Mouse (Mus musculus) neural tube, embryonic 11.5 days (tissue): Measurements from ENCODE around the gene Itga5. TPM values are rescaled to one million over a fixed set of nuclear protein-coding genes. Genes with fewer than 3 reads are reported as not detected.

Source experiments
- ATAC-seq: fragments of 200-750 bp; cut with Nextera tagmentation; 2 replicates; pipeline ENCODE4 v1.8.0; 2017; ENCODE audit warnings: moderate number of reproducible peaks, mild to moderate bottlenecking, moderate TSS enrichment, moderate library complexity; ENCODE audit not compliant: insufficient read depth, low FRiP score, low TSS enrichment
- DNase-seq: peaks from one replicate; pipeline ENCODE4 v3.0.0-alpha.2; 2015; ENCODE audit warnings: low spot score
- H3K27ac ChIP-seq: fragments of 300-500 bp; sonication (generic); 2 replicates; pipeline ENCODE4 v1.5.1; 2014; ENCODE audit warnings: low read depth, mild to moderate bottlenecking, low read length
- H3K27me3 ChIP-seq: fragments of 300-500 bp; sonication (generic); 2 replicates; pipeline ENCODE4 v1.6.1; 2014; ENCODE audit warnings: mild to moderate bottlenecking, low read length, mixed read lengths; ENCODE audit not compliant: control insufficient read depth, insufficient read depth
- H3K36me3 ChIP-seq: fragments of 300-500 bp; sonication (generic); 2 replicates; pipeline ENCODE4 v1.6.1; 2014; ENCODE audit warnings: mild to moderate bottlenecking, low read length, moderate library complexity, mixed read lengths; ENCODE audit not compliant: control insufficient read depth, insufficient read depth
- H3K4me1 ChIP-seq: fragments of 300-500 bp; sonication (generic); 2 replicates; pipeline ENCODE4 v1.6.1; 2014; ENCODE audit warnings: low read length, mixed read lengths; ENCODE audit not compliant: control insufficient read depth, insufficient read depth
- H3K4me2 ChIP-seq: fragments of 300-500 bp; sonication (generic); 2 replicates; pipeline ENCODE4 v1.6.1; 2014; ENCODE audit warnings: low read depth, mild to moderate bottlenecking, moderate library complexity
- H3K4me3 ChIP-seq: fragments of 300-500 bp; sonication (generic); 2 replicates; pipeline ENCODE4 v1.5.1; 2014; ENCODE audit warnings: low read depth, low read length
- H3K9ac ChIP-seq: fragments of 300-500 bp; sonication (generic); 2 replicates; pipeline ENCODE4 v1.6.1; 2014; ENCODE audit warnings: mild to moderate bottlenecking, low read length
- H3K9me3 ChIP-seq: fragments of 300-500 bp; sonication (generic); 2 replicates; pipeline ENCODE4 v1.6.1; 2016; ENCODE audit warnings: low read length; ENCODE audit not compliant: control insufficient read depth
- whole genome bisulfite sequencing: fragments of 180-500 bp; shearing (Covaris S2); extraction: QIAGEN DNeasy Blood & Tissue Kit; methylation state at CpG from one replicate; pipeline ENCODE4 v1.1.7; 2014; 5-methylcytosine and 5-hydroxymethylcytosine counted together
- polyA plus RNA-seq: library from polyadenylated mRNA; unstranded; fragments of >200 nt; fragmentation: Nextera tagmentation; extraction: Ambion mirVana; gene quantifications from 2 replicates; pipeline ENCODE4 v1.2.1, GENCODE M21; 2014

The Itga5 gene
- polyA plus RNA-seq, 1 experiment from 2014 or later: 21.3 TPM

- ATAC-seq (no peak), DNase-seq (no peak)
- no peaks in the 10 kb centered on the region for H3K9me3 ChIP-seq
- WGBS: 23% methylated on average over 8 of the region's 8 CpGs
- H3K4me3 ChIP-seq: peak overlapping the region; percentile 19
- no peaks in the 10 kb centered on the region for H3K36me3 ChIP-seq
- peaks cover 57% of the 10 kb centered on the region for H3K4me1 ChIP-seq
- H3K27ac ChIP-seq: peak overlapping the region; percentile 99
- H3K27me3 ChIP-seq: 0 out of 2 replicates have a peak, but pooled peaks cover 2% of the 10 kb centered on the region
- H3K9ac ChIP-seq: peak overlapping the region; percentile 65
- peak overlapping the region; percentile 48 for H3K4me2 ChIP-seq
Observed at GRCm38 (mm10) chr15:103305792-103306645, 60.5 kb downstream of the Itga5 start.

- H3K27me3 ChIP-seq: 0 out of 2 replicates have a peak, but pooled peaks cover 2% of the 10 kb centered on the region
- no peaks in the 10 kb centered on the region for H3K9me3 ChIP-seq
- H3K27ac ChIP-seq: peak overlapping the region; percentile 99
- H3K4me3 ChIP-seq: peak overlapping the region; percentile 19
- peak overlapping the region; percentile 65 for H3K9ac ChIP-seq
- peak; percentile 97 for DNase-seq
- H3K4me1 ChIP-seq: peaks cover 65% of the 10 kb centered on the region
- WGBS: under 1% methylated on average over 65 of the region's 71 CpGs
- peak; percentile 90 for ATAC-seq
- H3K36me3 ChIP-seq: no peaks in the 10 kb centered on the region
- H3K4me2 ChIP-seq: peak overlapping the region; percentile 59
Observed at GRCm38 (mm10) chr15:103305070-103305678, 61.4 kb downstream of the Itga5 start.

GRCm38 (mm10) chr15:103304616-103304969 is 62.0 kb downstream of the Itga5 start:
- H3K27ac ChIP-seq: peak overlapping the region; percentile 99
- 0 out of 2 replicates have a peak, but pooled peaks cover 2% of the 10 kb centered on the region for H3K27me3 ChIP-seq
- H3K4me2 ChIP-seq: peak overlapping the region; percentile 59
- peak; percentile 39 for ATAC-seq
- H3K9me3 ChIP-seq: no peaks in the 10 kb centered on the region
- DNase-seq: no peak
- peak overlapping the region; percentile 63 for H3K9ac ChIP-seq
- WGBS: 2% methylated on average over 9 of the region's 9 CpGs
- H3K4me3 ChIP-seq: peak overlapping the region; percentile 19
- H3K36me3 ChIP-seq: no peaks in the 10 kb centered on the region
- H3K4me1 ChIP-seq: peaks cover 70% of the 10 kb centered on the region

GRCm38 (mm10) chr15:103303916-103304615 is 62.5 kb downstream of the Itga5 start:
- H3K27ac ChIP-seq: peak overlapping the region; percentile 99
- peaks cover 75% of the 10 kb centered on the region for H3K4me1 ChIP-seq
- WGBS: under 1% methylated on average over 8 of the region's 8 CpGs
- no peaks in the 10 kb centered on the region for H3K9me3 ChIP-seq
- H3K36me3 ChIP-seq: no peaks in the 10 kb centered on the region; the same call in 1 of the 2 replicates
- 0 out of 2 replicates have a peak, but pooled peaks cover 2% of the 10 kb centered on the region for H3K27me3 ChIP-seq
- DNase-seq: peak; percentile 66
- peak overlapping the region; percentile 19 for H3K4me3 ChIP-seq
- no peak for ATAC-seq
- H3K9ac ChIP-seq: peak overlapping the region; percentile 63
- H3K4me2 ChIP-seq: peak overlapping the region; percentile 59

GRCm38 (mm10) chr15:103302341-103303021 is 64.1 kb downstream of the Itga5 start:
- Histone ChIP-seq H3K4me2 (peak overlapping the region; percentile 42), H3K4me1 (peaks cover 86% of the 10 kb centered on the region)

GRCm38 (mm10) chr15:103301547-103302340 is 64.8 kb downstream of the Itga5 start:
- DNase-seq: peak; percentile 54
- Histone ChIP-seq H3K27me3 (no peaks in the 10 kb centered on the region), H3K9ac (peak overlapping the region; percentile 55), H3K4me1 (peaks cover 87% of the 10 kb centered on the region), H3K4me3 (no peak overlapping the region), H3K4me2 (peak overlapping the region; percentile 42), H3K9me3 (no peaks in the 10 kb centered on the region), H3K36me3 (no peaks in the 10 kb centered on the region; the same call in 1 of the 2 replicates), H3K27ac (peak overlapping the region; percentile 99)
- WGBS: 10% methylated on average over 5 of the region's 5 CpGs
- ATAC-seq: no peak

More at GRCm38 (mm10) chr15:103302341-103303021, 64.1 kb downstream of the Itga5 start:
- no peak overlapping the region for H3K4me3 ChIP-seq
- H3K9me3 ChIP-seq: no peaks in the 10 kb centered on the region
- peak overlapping the region; percentile 55 for H3K9ac ChIP-seq
- ATAC-seq: no peak
- 4% methylated on average over 6 of the region's 6 CpGs for WGBS
- H3K27me3 ChIP-seq: no peaks in the 10 kb centered on the region
- H3K36me3 ChIP-seq: no peaks in the 10 kb centered on the region; the same call in 1 of the 2 replicates
- peak overlapping the region; percentile 99 for H3K27ac ChIP-seq
- peak; percentile 74 for DNase-seq

- Histone ChIP-seq H3K4me1 (peaks cover 87% of the 10 kb centered on the region), H3K4me2 (peak overlapping the region; percentile 27), H3K36me3 (no peaks in the 10 kb centered on the region; the same call in 1 of the 2 replicates), H3K9ac (peak overlapping the region; percentile 35), H3K9me3 (no peaks in the 10 kb centered on the region), H3K27me3 (no peaks in the 10 kb centered on the region), H3K27ac (peak overlapping the region; percentile 99), H3K4me3 (no peak overlapping the region)
- WGBS: 5% methylated on average over 2 of the region's 2 CpGs
- DNase-seq (peak; percentile 76), ATAC-seq (no peak)
Observed at GRCm38 (mm10) chr15:103301046-103301445, 65.5 kb downstream of the Itga5 start.
